ENCODE assay signal across 8 mouse cellular contexts in the genomic region with DNA sequence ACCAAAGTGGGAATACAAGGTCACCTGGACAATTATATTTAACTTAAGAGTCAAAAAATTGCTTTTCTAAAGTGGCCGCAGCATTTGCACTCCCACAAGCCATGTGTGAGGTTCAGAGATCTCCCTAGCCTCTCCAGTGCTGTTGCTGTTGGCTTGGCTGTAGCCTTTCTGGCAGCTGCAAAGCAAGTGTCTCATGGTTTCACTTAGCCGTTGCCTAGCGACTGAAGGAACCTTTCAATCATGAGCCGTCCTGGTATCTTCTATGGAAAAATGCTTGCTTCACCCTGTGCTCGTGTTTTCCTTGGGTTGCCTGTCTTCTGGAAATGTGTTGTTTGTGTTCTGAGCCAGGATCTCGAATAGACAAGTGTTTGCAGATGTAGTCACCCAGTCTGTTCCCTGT.
A peak's percentile ranks its signal among the peaks of the same experiment; 100 is the strongest.
DNase-seq lines count a peak whose midpoint lies in the region.
"Had no signal": no experiment of that assay in that cellular context is flagged by ENCODE, and none has a peak within 500 bp of the region (broad histone marks: within the 10 kb centered on the region; RNA-seq: fewer than 3 reads in every experiment).

No protein-coding gene starts in this region.

- intact Hi-C loops in heart, postnatal 25 days (cut with DNase I): no loop called here

- peak; percentile 3 for DNase-seq in kidney, postnatal 14 days
- DNase-seq in kidney, adult 18-20 months: no peak
- peak; percentile 67 for DNase-seq in embryo, embryonic 11 days
- peak; percentile 32 for DNase-seq in heart, postnatal 25 days (ENCODE audit: low spot score)
- DNase-seq in lung, postnatal 10 days: peak; percentile 56
- no peak for DNase-seq in cerebellum, adult 9-11 months
- DNase-seq in liver: no peak
- DNase-seq: liver, embryonic 13.5 days had no signal

Comparison
In these comparisons a context has a peak if more than half of its experiments do, and no peak if none do; other contexts are left out.
1. DNase-seq: peak in kidney, postnatal 14 days (single experiment), embryo, embryonic 11 days (single experiment), heart, postnatal 25 days (single experiment) and lung, postnatal 10 days (single experiment); none in kidney, adult 18-20 months (single experiment), cerebellum, adult 9-11 months (single experiment) and liver (single experiment).